Mouse (Mus musculus) cerebral cortex, adult 2 months (tissue): ENCODE results near the gene Siva1.

Source experiments
- WGBS: fragments of 180-500 bp; shearing (Covaris S2); methylation state at CpG from one replicate; pipeline ENCODE4 v1.1.7; 2018; 5-methylcytosine and 5-hydroxymethylcytosine counted together

Gene Siva1

GRCm38 (mm10) chr12:112644180-112644854 is at the start of gene Siva1:
Siva1 (plus strand) TSS chr12:112644679.
- WGBS: under 1% methylated on average over 46 of the region's 46 CpGs

- WGBS: 10% methylated on average over 4 of the region's 4 CpGs
Measured at GRCm38 (mm10) chr12:112594989-112595388, 49.5 kb upstream of the Siva1 start.

- 46% methylated on average over 4 of the region's 4 CpGs for WGBS
Measured at GRCm38 (mm10) chr12:112595626-112596025, 48.9 kb upstream of the Siva1 start.

- 52% methylated on average over 9 of the region's 9 CpGs for WGBS
Measured at GRCm38 (mm10) chr12:112596454-112596853, 48.0 kb upstream of the Siva1 start.

GRCm38 (mm10) chr12:112596891-112597500 is 47.5 kb upstream of the Siva1 start:
- 53% methylated on average over 14 of the region's 14 CpGs for WGBS

GRCm38 (mm10) chr12:112597618-112598017 is 46.9 kb upstream of the Siva1 start:
- 70% methylated on average over 8 of the region's 8 CpGs for WGBS

GRCm38 (mm10) chr12:112599198-112599597 is 45.3 kb upstream of the Siva1 start:
- WGBS: 52% methylated on average over 4 of the region's 4 CpGs

GRCm38 (mm10) chr12:112599942-112600611 is 44.4 kb upstream of the Siva1 start:
- 90% methylated on average over 30 of the region's 30 CpGs for WGBS

GRCm38 (mm10) chr12:112604022-112604421 is 40.5 kb upstream of the Siva1 start:
- WGBS: 77% methylated on average over 5 of the region's 5 CpGs

GRCm38 (mm10) chr12:112604709-112605649 is 39.5 kb upstream of the Siva1 start:
- 52% methylated on average over 20 of the region's 20 CpGs for WGBS

- 44% methylated on average over 6 of the region's 6 CpGs for WGBS
Measured at GRCm38 (mm10) chr12:112605766-112606165, 38.7 kb upstream of the Siva1 start.

GRCm38 (mm10) chr12:112606998-112607397 is 37.5 kb upstream of the Siva1 start:
- 82% methylated on average over 6 of the region's 6 CpGs for WGBS

GRCm38 (mm10) chr12:112609031-112609430 is 35.4 kb upstream of the Siva1 start:
- 93% methylated on average over 10 of the region's 10 CpGs for WGBS

GRCm38 (mm10) chr12:112616668-112617067 is 27.8 kb upstream of the Siva1 start:
- WGBS: 52% methylated on average over 9 of the region's 9 CpGs

- WGBS: 25% methylated on average over 11 of the region's 11 CpGs
Measured at GRCm38 (mm10) chr12:112617184-112617583, 27.3 kb upstream of the Siva1 start.

GRCm38 (mm10) chr12:112617898-112618380 is 26.5 kb upstream of the Siva1 start:
- 6% methylated on average over 8 of the region's 8 CpGs for WGBS

- 47% methylated on average over 13 of the region's 13 CpGs for WGBS
Measured at GRCm38 (mm10) chr12:112618981-112619685, 25.3 kb upstream of the Siva1 start.

GRCm38 (mm10) chr12:112619686-112620353 is 24.7 kb upstream of the Siva1 start, which contains the start of gene Adssl1:
Adssl1 (plus strand) TSS chr12:112620045.
- WGBS: 2% methylated on average over 54 of the region's 56 CpGs

GRCm38 (mm10) chr12:112620354-112621061 is 24.0 kb upstream of the Siva1 start:
- 23% methylated on average over 16 of the region's 16 CpGs for WGBS

- WGBS: 90% methylated on average over 3 of the region's 3 CpGs
Measured at GRCm38 (mm10) chr12:112621900-112622299, 22.6 kb upstream of the Siva1 start.
